Mouse (Mus musculus) neural tube, embryonic 15.5 days (tissue): Measurements from ENCODE around the gene Fgfr2. TPM values are rescaled to one million over a fixed set of nuclear protein-coding genes. Genes with fewer than 3 reads are reported as not detected.
A peak's percentile ranks its signal among the peaks of the same experiment; 100 is the strongest.

Source experiments
- ATAC-seq: fragments of 200-750 bp; cut with Nextera tagmentation; 2 replicates; pipeline ENCODE4 v1.8.0; 2017; ENCODE audit warnings: mild to moderate bottlenecking, moderate TSS enrichment, moderate library complexity; ENCODE audit not compliant: low FRiP score
- H3K27ac ChIP-seq: fragments of 300-500 bp; sonication (generic); replicated peaks from 2 replicates; pipeline ENCODE4 v1.5.1; 2015; ENCODE audit warnings: mild to moderate bottlenecking, inconsistent platforms
- H3K27me3 ChIP-seq: fragments of 300-500 bp; sonication (generic); replicated peaks from 2 replicates; pipeline ENCODE4 v1.6.1; 2015; ENCODE audit warnings: inconsistent platforms
- H3K36me3 ChIP-seq: fragments of 300-500 bp; sonication (generic); 2 replicates; pipeline ENCODE4 v1.6.1; 2015; ENCODE audit warnings: inconsistent platforms
- H3K4me1 ChIP-seq: fragments of 300-500 bp; sonication (generic); 2 replicates; pipeline ENCODE4 v1.6.1; 2015; ENCODE audit warnings: inconsistent platforms
- H3K4me2 ChIP-seq: fragments of 300-500 bp; sonication (generic); 2 replicates; pipeline ENCODE4 v1.6.1; 2015; ENCODE audit warnings: inconsistent platforms, mild to moderate bottlenecking, moderate library complexity
- H3K4me3 ChIP-seq: fragments of 300-500 bp; sonication (generic); replicated peaks from 2 replicates; pipeline ENCODE4 v1.5.1; 2015; ENCODE audit warnings: mild to moderate bottlenecking, inconsistent platforms
- H3K9ac ChIP-seq: fragments of 300-500 bp; sonication (generic); replicated peaks from 2 replicates; pipeline ENCODE4 v1.6.1; 2015; ENCODE audit warnings: mild to moderate bottlenecking, inconsistent platforms
- H3K9me3 ChIP-seq: fragments of 300-500 bp; sonication (generic); replicated peaks from 2 replicates; pipeline ENCODE4 v1.6.1; 2016; ENCODE audit warnings: inconsistent platforms
- WGBS: fragments of 180-500 bp; shearing (Covaris S2); methylation state at CpG from one replicate; pipeline ENCODE4 v1.1.7; 2015; ENCODE audit warnings: mixed read lengths; 5-methylcytosine and 5-hydroxymethylcytosine counted together
- polyA plus RNA-seq: library from polyadenylated mRNA; unstranded; fragments of >200 nt; fragmentation: Nextera tagmentation; extraction: Ambion mirVana; gene quantifications from 2 replicates; pipeline ENCODE4 v1.2.1, GENCODE M21; 2015

Fgfr2 gene
- polyA plus RNA-seq, 1 experiment from 2014 or later, result 21.2 TPM

GRCm38 (mm10) chr7:130304642-130305041, 2818.5 kb downstream of the Fgfr2 start:
- WGBS, result 81% methylated on average over 1 of the region's 1 CpGs
- Histone ChIP-seq H3K36me3 (no peaks in the 10 kb centered on the region), H3K4me1 (0 out of 2 replicates have a peak, but pooled peaks cover 2% of the 10 kb centered on the region), H3K27ac (no peak overlapping the region), H3K9ac (no peak overlapping the region), H3K4me3 (no peak overlapping the region), H3K4me2 (no peak overlapping the region), H3K27me3 (no peaks in the 10 kb centered on the region), H3K9me3 (no peaks in the 10 kb centered on the region)
- ATAC-seq, result no peak

GRCm38 (mm10) chr7:130303464-130303863, 2819.7 kb downstream of the Fgfr2 start:
- Histone ChIP-seq H3K9ac (no peak overlapping the region), H3K27me3 (no peaks in the 10 kb centered on the region), H3K9me3 (no peaks in the 10 kb centered on the region), H3K4me2 (no peak overlapping the region), H3K27ac (no peak overlapping the region), H3K4me1 (no peaks in the 10 kb centered on the region), H3K4me3 (no peak overlapping the region), H3K36me3 (no peaks in the 10 kb centered on the region)
- 66% methylated on average over 8 of the region's 8 CpGs for WGBS
- ATAC-seq, result no peak

GRCm38 (mm10) chr7:130300606-130301005, 2822.5 kb downstream of the Fgfr2 start:
- no peak for ATAC-seq
- H3K27ac ChIP-seq, result no peak overlapping the region
- H3K4me3 ChIP-seq, result no peak overlapping the region
- no peaks in the 10 kb centered on the region for H3K27me3 ChIP-seq
- 90% methylated on average over 3 of the region's 3 CpGs for WGBS
- no peaks in the 10 kb centered on the region for H3K36me3 ChIP-seq
- no peak overlapping the region for H3K9ac ChIP-seq
- no peaks in the 10 kb centered on the region for H3K9me3 ChIP-seq
- H3K4me2 ChIP-seq, result no peak overlapping the region
- no peaks in the 10 kb centered on the region for H3K4me1 ChIP-seq

- no peaks in the 10 kb centered on the region for H3K36me3 ChIP-seq
- no peak for ATAC-seq
- no peaks in the 10 kb centered on the region for H3K9me3 ChIP-seq
- H3K4me2 ChIP-seq, result no peak overlapping the region
- H3K4me1 ChIP-seq, result no peaks in the 10 kb centered on the region
- H3K9ac ChIP-seq, result no peak overlapping the region
- H3K27ac ChIP-seq, result no peak overlapping the region
- WGBS, result 85% methylated on average over 3 of the region's 3 CpGs
- H3K4me3 ChIP-seq, result no peak overlapping the region
- no peaks in the 10 kb centered on the region for H3K27me3 ChIP-seq
These were observed 2824.1 kb downstream of the Fgfr2 start for GRCm38 (mm10) chr7:130298926-130299594.

- H3K27me3 ChIP-seq, result no peaks in the 10 kb centered on the region
- no peak overlapping the region for H3K4me3 ChIP-seq
- ATAC-seq, result no peak
- peaks cover 24% of the 10 kb centered on the region for H3K4me1 ChIP-seq
- WGBS, result 83% methylated on average over 6 of the region's 6 CpGs
- H3K9ac ChIP-seq, result no peak overlapping the region
- no peaks in the 10 kb centered on the region for H3K36me3 ChIP-seq
- H3K27ac ChIP-seq, result no peak overlapping the region
- H3K4me2 ChIP-seq, result no peak overlapping the region
- H3K9me3 ChIP-seq, result no peaks in the 10 kb centered on the region
These were observed 2832.0 kb downstream of the Fgfr2 start for GRCm38 (mm10) chr7:130291179-130291578.

GRCm38 (mm10) chr7:130289428-130289790, 2833.7 kb downstream of the Fgfr2 start:
- H3K36me3 ChIP-seq, result no peaks in the 10 kb centered on the region
- H3K4me2 ChIP-seq, result peak overlapping the region; percentile 19; the same call in 1 of the 2 replicates
- H3K27me3 ChIP-seq, result no peaks in the 10 kb centered on the region
- H3K9me3 ChIP-seq, result no peaks in the 10 kb centered on the region
- peaks cover 24% of the 10 kb centered on the region for H3K4me1 ChIP-seq
- no peak for ATAC-seq
- H3K4me3 ChIP-seq, result no peak overlapping the region
- H3K27ac ChIP-seq, result no peak overlapping the region
- H3K9ac ChIP-seq, result no peak overlapping the region
- 33% methylated on average over 9 of the region's 9 CpGs for WGBS

GRCm38 (mm10) chr7:130288719-130289427, 2834.3 kb downstream of the Fgfr2 start:
- peaks cover 24% of the 10 kb centered on the region for H3K4me1 ChIP-seq
- no peaks in the 10 kb centered on the region for H3K36me3 ChIP-seq
- no peaks in the 10 kb centered on the region for H3K9me3 ChIP-seq
- H3K4me3 ChIP-seq, result no peak overlapping the region
- peak overlapping the region; percentile 19; the same call in 1 of the 2 replicates for H3K4me2 ChIP-seq
- ATAC-seq, result no peak
- H3K9ac ChIP-seq, result no peak overlapping the region
- no peak overlapping the region for H3K27ac ChIP-seq
- no peaks in the 10 kb centered on the region for H3K27me3 ChIP-seq
- 56% methylated on average over 11 of the region's 11 CpGs for WGBS

- no peak for ATAC-seq
- no peak overlapping the region for H3K4me2 ChIP-seq
- no peak overlapping the region for H3K4me3 ChIP-seq
- no peak overlapping the region for H3K9ac ChIP-seq
- H3K9me3 ChIP-seq, result no peaks in the 10 kb centered on the region
- no peaks in the 10 kb centered on the region for H3K27me3 ChIP-seq
- H3K36me3 ChIP-seq, result no peaks in the 10 kb centered on the region
- peaks cover 24% of the 10 kb centered on the region for H3K4me1 ChIP-seq
- no peak overlapping the region for H3K27ac ChIP-seq
- 76% methylated on average over 7 of the region's 7 CpGs for WGBS
These were observed 2834.9 kb downstream of the Fgfr2 start for GRCm38 (mm10) chr7:130288248-130288647.

- H3K9me3 ChIP-seq, result no peaks in the 10 kb centered on the region
- H3K4me2 ChIP-seq, result no peak overlapping the region
- no peak overlapping the region for H3K4me3 ChIP-seq
- 32% methylated on average over 19 of the region's 19 CpGs for WGBS
- peaks cover 22% of the 10 kb centered on the region for H3K4me1 ChIP-seq
- no peaks in the 10 kb centered on the region for H3K27me3 ChIP-seq
- no peak overlapping the region for H3K27ac ChIP-seq
- H3K36me3 ChIP-seq, result no peaks in the 10 kb centered on the region
- ATAC-seq, result no peak
- no peak overlapping the region for H3K9ac ChIP-seq
These were observed 2844.1 kb downstream of the Fgfr2 start for GRCm38 (mm10) chr7:130278738-130279705.

- peaks cover 22% of the 10 kb centered on the region for H3K4me1 ChIP-seq
- no peak overlapping the region for H3K4me2 ChIP-seq
- 0 out of 2 replicates have a peak, but pooled peaks have one; percentile 35 for ATAC-seq
- no peak overlapping the region for H3K27ac ChIP-seq
- no peak overlapping the region for H3K9ac ChIP-seq
- WGBS, result 16% methylated on average over 11 of the region's 11 CpGs
- H3K27me3 ChIP-seq, result no peaks in the 10 kb centered on the region
- H3K9me3 ChIP-seq, result no peaks in the 10 kb centered on the region
- no peaks in the 10 kb centered on the region for H3K36me3 ChIP-seq
- H3K4me3 ChIP-seq, result no peak overlapping the region
These were observed 2845.0 kb downstream of the Fgfr2 start for GRCm38 (mm10) chr7:130278000-130278737.

GRCm38 (mm10) chr7:130273265-130273664, 2849.9 kb downstream of the Fgfr2 start:
- H3K4me3 ChIP-seq, result no peak overlapping the region
- no peak overlapping the region for H3K4me2 ChIP-seq
- H3K9ac ChIP-seq, result no peak overlapping the region
- no peak for ATAC-seq
- WGBS, result 15% methylated on average over 16 of the region's 16 CpGs
- no peaks in the 10 kb centered on the region for H3K36me3 ChIP-seq
- H3K9me3 ChIP-seq, result no peaks in the 10 kb centered on the region
- peaks cover 7% of the 10 kb centered on the region; the same call in 1 of the 2 replicates for H3K27me3 ChIP-seq
- H3K4me1 ChIP-seq, result peaks cover 15% of the 10 kb centered on the region
- H3K27ac ChIP-seq, result no peak overlapping the region
